19 mouse cellular contexts compared by ENCODE assay signal in genomic region chr7:55982010-55982700, GRCm38 (mm10). TPM values are rescaled to one million over a fixed set of nuclear protein-coding genes. Genes with fewer than 3 reads are reported as not detected.
DNase-seq lines count a peak whose midpoint lies in the region; ATAC-seq and TF ChIP-seq lines count a peak whose summit lies in the region.
"Had no signal": no experiment of that assay in that cellular context is flagged by ENCODE, and none has a peak within 500 bp of the region (broad histone marks: within the 10 kb centered on the region; RNA-seq: fewer than 3 reads in every experiment).

No protein-coding gene starts in this region.

- H3K9me3 ChIP-seq in liver, embryonic 12.5 days (replicated peaks) = no peaks in the 10 kb centered on the region
- no peaks in the 10 kb centered on the region for H3K9me3 ChIP-seq in liver, embryonic 16.5 days (replicated peaks; ENCODE audit: control insufficient read depth, low read length)
- no peaks in the 10 kb centered on the region for H3K9me3 ChIP-seq in hindbrain, embryonic 13.5 days
- H3K9me3 ChIP-seq: embryonic facial prominence, embryonic 12.5 days; forebrain, embryonic 13.5 days; heart, embryonic 12.5 days; intestine, embryonic 15.5 days had no signal

- DNase-seq in kidney, postnatal 36 days = no peak
- no peak for DNase-seq in ovary, postnatal 10 days (ENCODE audit: low spot score)
- no peak for DNase-seq in urinary bladder, postnatal 25 days (ENCODE audit: low spot score)
- DNase-seq: adrenal gland, adult 2 months; cerebellum, adult 11 months; cerebellum, adult 9-10 months; cerebellum, postnatal 25 days; forebrain, postnatal 0 days; gastrocnemius, postnatal 14 days had no signal

- H3K9ac ChIP-seq in liver, embryonic 12.5 days = no peak overlapping the region
- peak overlapping the region; percentile 14; the same call in 1 of the 2 replicates for H3K9ac ChIP-seq in liver, embryonic 16.5 days (ENCODE audit: low read depth, low read length)
- H3K9ac ChIP-seq in hindbrain, embryonic 13.5 days = no peak overlapping the region
- H3K9ac ChIP-seq: embryonic facial prominence, embryonic 12.5 days; forebrain, embryonic 13.5 days; forebrain, postnatal 0 days; heart, embryonic 12.5 days; hindbrain, embryonic 14.5 days; intestine, embryonic 15.5 days had no signal

- WGBS in bone marrow, adult 2 months = 75% methylated on average over 10 of the region's 10 CpGs
- 62% methylated on average over 10 of the region's 10 CpGs for WGBS in liver, embryonic 12.5 days (ENCODE audit: insufficient replicate concordance)
- 57% methylated on average over 10 of the region's 10 CpGs for WGBS in liver, embryonic 16.5 days (ENCODE audit: insufficient replicate concordance)
- 91% methylated on average over 10 of the region's 10 CpGs for WGBS in hindbrain, embryonic 13.5 days

- peaks cover 1% of the 10 kb centered on the region; the same call in 1 of the 2 replicates for H3K4me1 ChIP-seq in bone marrow, adult 2 months (ENCODE audit: control insufficient read depth, insufficient read depth, low read length)
- H3K4me1 ChIP-seq in liver, embryonic 12.5 days = peaks cover 35% of the 10 kb centered on the region
- H3K4me1 ChIP-seq in liver, embryonic 16.5 days (ENCODE audit: control insufficient read depth, low read depth, low read length) = peaks cover 27% of the 10 kb centered on the region
- H3K4me1 ChIP-seq in hindbrain, embryonic 13.5 days (replicated peaks) = 0 out of 2 replicates have a peak, but pooled peaks cover 3% of the 10 kb centered on the region
- H3K4me1 ChIP-seq: embryonic facial prominence, embryonic 12.5 days; forebrain, embryonic 13.5 days; heart, embryonic 12.5 days; intestine, embryonic 15.5 days had no signal

- no peak overlapping the region for H3K4me3 ChIP-seq in bone marrow, adult 2 months (replicated peaks; ENCODE audit: control insufficient read depth, low read depth, low read length)
- no peak overlapping the region for H3K4me3 ChIP-seq in liver, embryonic 12.5 days
- no peak overlapping the region for H3K4me3 ChIP-seq in liver, embryonic 16.5 days (ENCODE audit: low read depth, low read length)
- no peak overlapping the region for H3K4me3 ChIP-seq in hindbrain, embryonic 13.5 days
- H3K4me3 ChIP-seq: embryonic facial prominence, embryonic 12.5 days; forebrain, embryonic 13.5 days; heart, embryonic 12.5 days; intestine, embryonic 15.5 days had no signal

- no peak for TF ChIP-seq POLR2A in bone marrow, adult 2 months (IDR thresholded peaks at IDR 0.05; ENCODE audit: borderline replicate concordance, control insufficient read depth, low read depth, low read length)

- H3K36me3 ChIP-seq in liver, embryonic 12.5 days = peaks cover 52% of the 10 kb centered on the region
- peaks cover 11% of the 10 kb centered on the region for H3K36me3 ChIP-seq in liver, embryonic 16.5 days (ENCODE audit: control insufficient read depth, insufficient read depth)
- peaks cover 52% of the 10 kb centered on the region for H3K36me3 ChIP-seq in hindbrain, embryonic 13.5 days
- H3K36me3 ChIP-seq: intestine, embryonic 15.5 days had no signal

- peak overlapping the region; percentile 24 for H3K4me2 ChIP-seq in liver, embryonic 12.5 days
- H3K4me2 ChIP-seq in liver, embryonic 16.5 days (ENCODE audit: low read depth, low read length) = peak overlapping the region; percentile 31
- H3K4me2 ChIP-seq in hindbrain, embryonic 13.5 days = no peak overlapping the region
- H3K4me2 ChIP-seq: embryonic facial prominence, embryonic 12.5 days; forebrain, embryonic 13.5 days; heart, embryonic 12.5 days; hindbrain, embryonic 14.5 days; intestine, embryonic 15.5 days had no signal

- H3K27me3 ChIP-seq in liver, embryonic 12.5 days (replicated peaks) = no peaks in the 10 kb centered on the region
- no peaks in the 10 kb centered on the region for H3K27me3 ChIP-seq in liver, embryonic 16.5 days (ENCODE audit: control insufficient read depth, insufficient read depth, low read depth, low read length)
- no peaks in the 10 kb centered on the region for H3K27me3 ChIP-seq in hindbrain, embryonic 13.5 days
- H3K27me3 ChIP-seq: embryonic facial prominence, embryonic 12.5 days; forebrain, embryonic 13.5 days; heart, embryonic 12.5 days; intestine, embryonic 15.5 days had no signal

- ATAC-seq in erythroblast, adult 5-6 weeks (replicated peaks; ENCODE audit: low FRiP score, poor library complexity, severe bottlenecking) = peak; percentile 73
- ATAC-seq in liver, embryonic 12.5 days = peak; percentile 79
- peak; percentile 79 for ATAC-seq in liver, embryonic 16.5 days (ENCODE audit: low read depth)
- ATAC-seq in hindbrain, embryonic 13.5 days (ENCODE audit: low FRiP score) = no peak
- ATAC-seq: forebrain, embryonic 13.5 days; forebrain, postnatal 0 days; intestine, embryonic 15.5 days had no signal

- peak overlapping the region; percentile 65 for H3K27ac ChIP-seq in bone marrow, adult 2 months (ENCODE audit: control insufficient read depth, insufficient read depth, low read depth, low read length, poor library complexity)
- H3K27ac ChIP-seq in liver, embryonic 12.5 days = peak overlapping the region; percentile 79
- peak overlapping the region; percentile 87 for H3K27ac ChIP-seq in liver, embryonic 16.5 days (ENCODE audit: low read length)
- H3K27ac ChIP-seq in hindbrain, embryonic 13.5 days = no peak overlapping the region
- H3K27ac ChIP-seq: embryonic facial prominence, embryonic 12.5 days; forebrain, embryonic 13.5 days; hindbrain, embryonic 14.5 days; intestine, embryonic 15.5 days had no signal

- TF ChIP-seq CTCF in bone marrow, adult 2 months (IDR thresholded peaks at IDR 0.05; ENCODE audit: control insufficient read depth, insufficient read depth, low read length) = no peak

RNA-seq across cellular contexts. Expression of gene Nipa2, which starts 19.9 kb away (rescaled TPM):
- polyA plus RNA-seq in bone marrow, adult 2 months (2011; ENCODE audit: insufficient read depth, insufficient read length, low replicate concordance, missing spikeins) = 8.9 and 23.8 TPM in 2 replicates
- total RNA-seq in erythroblast, adult 5-6 weeks (2015; ENCODE audit: low replicate concordance) = 27.9 and 35.1 TPM in 2 replicates
- total RNA-seq in erythroblast, adult 5-6 weeks (2017; ENCODE audit: low replicate concordance) = 22.0 and 30.4 TPM in 2 replicates
- polyA plus RNA-seq in liver, embryonic 12.5 days (2016; fragmentation: Nextera tagmentation; extraction: Ambion mirVana) = 34.9 and 37.5 TPM in 2 replicates
- 20.0 and 20.5 TPM in 2 replicates for polyA plus RNA-seq in liver, embryonic 16.5 days (2015; fragmentation: Nextera tagmentation; extraction: Ambion mirVana)
- 35.5 and 38.4 TPM in 2 replicates for polyA plus RNA-seq in hindbrain, embryonic 13.5 days (2015; fragmentation: Nextera tagmentation; extraction: Ambion mirVana)

RNA-seq across cellular contexts. Expression of gene Nipa1, which starts 37.6 kb away (rescaled TPM):
- 6.1 and 9.6 TPM in 2 replicates for polyA plus RNA-seq in bone marrow, adult 2 months (2011; ENCODE audit: insufficient read depth, insufficient read length, low replicate concordance, missing spikeins)
- total RNA-seq in erythroblast, adult 5-6 weeks (2015; ENCODE audit: low replicate concordance) = 10.9 and 13.3 TPM in 2 replicates
- 21.0 and 26.6 TPM in 2 replicates for total RNA-seq in erythroblast, adult 5-6 weeks (2017; ENCODE audit: low replicate concordance)
- polyA plus RNA-seq in liver, embryonic 12.5 days (2016; fragmentation: Nextera tagmentation; extraction: Ambion mirVana) = 17.7 and 20.6 TPM in 2 replicates
- polyA plus RNA-seq in liver, embryonic 16.5 days (2015; fragmentation: Nextera tagmentation; extraction: Ambion mirVana) = 10.2 and 10.7 TPM in 2 replicates
- 22.2 and 24.0 TPM in 2 replicates for polyA plus RNA-seq in hindbrain, embryonic 13.5 days (2015; fragmentation: Nextera tagmentation; extraction: Ambion mirVana)
